ENCODE assay signal across 8 mouse cellular contexts in the genomic region with DNA sequence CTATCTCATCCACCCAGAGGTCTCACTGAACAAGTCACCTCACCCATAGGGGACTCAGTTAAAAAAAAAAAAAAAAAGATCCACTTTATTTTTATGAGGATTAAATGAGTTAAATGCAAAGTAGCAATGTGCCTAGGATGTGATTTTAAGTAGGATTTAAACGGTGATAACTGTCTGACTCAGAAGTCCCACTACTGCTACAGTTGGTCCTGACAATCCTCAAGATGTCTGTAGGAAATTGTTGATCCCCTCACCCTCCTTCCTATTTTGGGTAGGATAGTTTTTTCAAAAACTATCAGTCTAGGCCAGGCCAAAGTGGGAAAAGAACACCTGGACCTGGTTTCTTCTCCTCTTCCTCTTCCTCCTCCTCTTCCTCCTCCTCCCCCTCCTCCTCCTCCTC. TPM values are rescaled to one million over a fixed set of nuclear protein-coding genes. Genes with fewer than 3 reads are reported as not detected.
DNase-seq lines count a peak whose midpoint lies in the region; ATAC-seq lines count a peak whose summit lies in the region.

No protein-coding gene starts in this region.

- WGBS in kidney, embryonic 14.5 days = 43% methylated on average over 1 of the region's 1 CpGs
- WGBS in embryonic facial prominence, embryonic 10.5 days = 50% methylated on average over 1 of the region's 1 CpGs
- WGBS in hindbrain, embryonic 16.5 days = 56% methylated on average over 1 of the region's 1 CpGs
- WGBS in midbrain, embryonic 16.5 days = 60% methylated on average over 1 of the region's 1 CpGs

- no peaks in the 10 kb centered on the region for H3K9me3 ChIP-seq in kidney, embryonic 14.5 days (ENCODE audit: control insufficient read depth, low read length)
- no peaks in the 10 kb centered on the region for H3K9me3 ChIP-seq in embryonic facial prominence, embryonic 10.5 days
- no peaks in the 10 kb centered on the region for H3K9me3 ChIP-seq in hindbrain, embryonic 16.5 days (ENCODE audit: control insufficient read depth, low read length)
- no peaks in the 10 kb centered on the region for H3K9me3 ChIP-seq in midbrain, embryonic 16.5 days (replicated peaks; ENCODE audit: control insufficient read depth, low read length, poor library complexity, severe bottlenecking)

- no peak overlapping the region for H3K27ac ChIP-seq in kidney, embryonic 14.5 days (ENCODE audit: low read depth, low read length)
- H3K27ac ChIP-seq in embryonic facial prominence, embryonic 10.5 days (replicated peaks) = peak overlapping the region; percentile 85
- H3K27ac ChIP-seq in hindbrain, embryonic 16.5 days (ENCODE audit: low read depth, low read length) = no peak overlapping the region
- H3K27ac ChIP-seq in midbrain, embryonic 16.5 days (ENCODE audit: low read length) = no peak overlapping the region

- H3K4me2 ChIP-seq in kidney, embryonic 14.5 days (replicated peaks; ENCODE audit: low read depth, low read length) = peak overlapping the region; percentile 45
- peak overlapping the region; percentile 94 for H3K4me2 ChIP-seq in hindbrain, embryonic 16.5 days (ENCODE audit: low read length)
- H3K4me2 ChIP-seq in midbrain, embryonic 16.5 days (ENCODE audit: low read length) = peak overlapping the region; percentile 70

- ATAC-seq in kidney, embryonic 14.5 days (ENCODE audit: low FRiP score, low TSS enrichment) = peak; percentile 4; the same call in 1 of the 2 replicates
- peak; percentile 25; the same call in 1 of the 2 replicates for ATAC-seq in hindbrain, embryonic 16.5 days
- ATAC-seq in midbrain, embryonic 16.5 days = 0 out of 2 replicates have a peak, but pooled peaks have one; percentile 6

- no peaks in the 10 kb centered on the region for H3K27me3 ChIP-seq in kidney, embryonic 14.5 days (ENCODE audit: control insufficient read depth, insufficient read depth, low read length)
- H3K27me3 ChIP-seq in embryonic facial prominence, embryonic 10.5 days (replicated peaks; ENCODE audit: low read depth, poor library complexity, severe bottlenecking) = no peaks in the 10 kb centered on the region
- no peaks in the 10 kb centered on the region for H3K27me3 ChIP-seq in hindbrain, embryonic 16.5 days (replicated peaks; ENCODE audit: control insufficient read depth, insufficient read depth, low read length)
- H3K27me3 ChIP-seq in midbrain, embryonic 16.5 days (ENCODE audit: control insufficient read depth, insufficient read depth, low read depth, low read length) = no peaks in the 10 kb centered on the region

- H3K36me3 ChIP-seq in kidney, embryonic 14.5 days (ENCODE audit: control insufficient read depth, insufficient read depth, low read length) = peaks cover 6% of the 10 kb centered on the region; the same call in 1 of the 2 replicates
- H3K36me3 ChIP-seq in embryonic facial prominence, embryonic 10.5 days (replicated peaks) = peaks cover 13% of the 10 kb centered on the region
- H3K36me3 ChIP-seq in hindbrain, embryonic 16.5 days (ENCODE audit: control insufficient read depth, insufficient read depth, low read length) = no peaks in the 10 kb centered on the region
- H3K36me3 ChIP-seq in midbrain, embryonic 16.5 days (ENCODE audit: control insufficient read depth, insufficient read depth, low read length) = no peaks in the 10 kb centered on the region

- H3K9ac ChIP-seq in kidney, embryonic 14.5 days (ENCODE audit: low read depth, low read length) = no peak overlapping the region; the same call in 1 of the 2 replicates
- no peak overlapping the region; the same call in 1 of the 2 replicates for H3K9ac ChIP-seq in hindbrain, embryonic 16.5 days (ENCODE audit: low read depth, low read length)
- H3K9ac ChIP-seq in midbrain, embryonic 16.5 days (ENCODE audit: low read depth, low read length) = no peak overlapping the region

- H3K4me1 ChIP-seq in kidney, embryonic 14.5 days (ENCODE audit: control insufficient read depth, insufficient read depth, low read length) = no peaks in the 10 kb centered on the region
- peaks cover 14% of the 10 kb centered on the region for H3K4me1 ChIP-seq in embryonic facial prominence, embryonic 10.5 days
- no peaks in the 10 kb centered on the region; the same call in 1 of the 2 replicates for H3K4me1 ChIP-seq in hindbrain, embryonic 16.5 days (ENCODE audit: control insufficient read depth, insufficient read depth, low read depth, low read length)
- peaks cover 4% of the 10 kb centered on the region for H3K4me1 ChIP-seq in midbrain, embryonic 16.5 days (ENCODE audit: control insufficient read depth, insufficient read depth, low read length)

- peak overlapping the region; percentile 75 for H3K4me3 ChIP-seq in kidney, embryonic 14.5 days (ENCODE audit: low read length)
- H3K4me3 ChIP-seq in embryonic facial prominence, embryonic 10.5 days = peak overlapping the region; percentile 79
- peak overlapping the region; percentile 77; the same call in 1 of the 2 replicates for H3K4me3 ChIP-seq in hindbrain, embryonic 16.5 days (ENCODE audit: low read length)
- no peak overlapping the region for H3K4me3 ChIP-seq in midbrain, embryonic 16.5 days (ENCODE audit: low read depth, low read length)

- DNase-seq in kidney, adult 11 months = no peak
- no peak for DNase-seq in embryonic facial prominence, embryonic 10.5 days (ENCODE audit: low spot score)
- no peak for DNase-seq in spleen, adult 12 weeks (ENCODE audit: low spot score)
- no peak for DNase-seq in thymus, postnatal 0 days (ENCODE audit: low spot score)
- no peak for DNase-seq in cerebellum, postnatal 4 days (ENCODE audit: low spot score in 2 of 2)

RNA-seq across cellular contexts. Expression of gene Pgap2, which starts 11.9 kb away (rescaled TPM):
- 80.9 and 85.3 TPM in 2 replicates for polyA plus RNA-seq in kidney, embryonic 14.5 days (2014; fragmentation: Nextera tagmentation; extraction: Ambion mirVana)
- 61.3 and 62.4 TPM in 2 replicates for polyA plus RNA-seq in embryonic facial prominence, embryonic 10.5 days (2016; fragmentation: Nextera tagmentation; extraction: Ambion mirVana)
- 63.5 and 67.0 TPM in 2 replicates for polyA plus RNA-seq in hindbrain, embryonic 16.5 days (2015; fragmentation: Nextera tagmentation; extraction: Ambion mirVana)
- polyA plus RNA-seq in midbrain, embryonic 16.5 days (2015; fragmentation: Nextera tagmentation; extraction: Ambion mirVana) = 57.8 and 61.3 TPM in 2 replicates
- 54.3 and 59.6 TPM in 2 replicates for polyA plus RNA-seq in thymus, postnatal 0 days (2015; fragmentation: Nextera tagmentation; extraction: Ambion mirVana)

RNA-seq across cellular contexts. Expression of gene Nup98, which starts 11.9 kb away (rescaled TPM):
- polyA plus RNA-seq in kidney, embryonic 14.5 days (2014; fragmentation: Nextera tagmentation; extraction: Ambion mirVana) = 37.5 and 55.4 TPM in 2 replicates
- polyA plus RNA-seq in embryonic facial prominence, embryonic 10.5 days (2016; fragmentation: Nextera tagmentation; extraction: Ambion mirVana) = 48.2 and 50.6 TPM in 2 replicates
- 15.1 and 19.4 TPM in 2 replicates for polyA plus RNA-seq in hindbrain, embryonic 16.5 days (2015; fragmentation: Nextera tagmentation; extraction: Ambion mirVana)
- 19.9 and 21.2 TPM in 2 replicates for polyA plus RNA-seq in midbrain, embryonic 16.5 days (2015; fragmentation: Nextera tagmentation; extraction: Ambion mirVana)
- 21.1 and 24.3 TPM in 2 replicates for polyA plus RNA-seq in thymus, postnatal 0 days (2015; fragmentation: Nextera tagmentation; extraction: Ambion mirVana)

RNA-seq across cellular contexts. Expression of gene Rhog, which starts 34.0 kb away (rescaled TPM):
- polyA plus RNA-seq in kidney, embryonic 14.5 days (2014; fragmentation: Nextera tagmentation; extraction: Ambion mirVana) = 47.6 and 62.6 TPM in 2 replicates
- polyA plus RNA-seq in embryonic facial prominence, embryonic 10.5 days (2016; fragmentation: Nextera tagmentation; extraction: Ambion mirVana) = 42.5 and 48.4 TPM in 2 replicates
- polyA plus RNA-seq in hindbrain, embryonic 16.5 days (2015; fragmentation: Nextera tagmentation; extraction: Ambion mirVana) = 19.5 and 20.9 TPM in 2 replicates
- polyA plus RNA-seq in midbrain, embryonic 16.5 days (2015; fragmentation: Nextera tagmentation; extraction: Ambion mirVana) = 12.8 and 14.6 TPM in 2 replicates
- polyA plus RNA-seq in thymus, postnatal 0 days (2015; fragmentation: Nextera tagmentation; extraction: Ambion mirVana) = 184 and 188 TPM in 2 replicates

RNA-seq across cellular contexts. Expression of gene Stim1, which starts 45.7 kb away (rescaled TPM):
- 8.1 and 11.6 TPM in 2 replicates for polyA plus RNA-seq in kidney, embryonic 14.5 days (2014; fragmentation: Nextera tagmentation; extraction: Ambion mirVana)
- polyA plus RNA-seq in embryonic facial prominence, embryonic 10.5 days (2016; fragmentation: Nextera tagmentation; extraction: Ambion mirVana) = 13.0 and 14.6 TPM in 2 replicates
- 15.1 and 17.4 TPM in 2 replicates for polyA plus RNA-seq in hindbrain, embryonic 16.5 days (2015; fragmentation: Nextera tagmentation; extraction: Ambion mirVana)
- 10.2 and 12.5 TPM in 2 replicates for polyA plus RNA-seq in midbrain, embryonic 16.5 days (2015; fragmentation: Nextera tagmentation; extraction: Ambion mirVana)
- polyA plus RNA-seq in thymus, postnatal 0 days (2015; fragmentation: Nextera tagmentation; extraction: Ambion mirVana) = 37.5 and 42.1 TPM in 2 replicates
